Mouse (Mus musculus) fat pad, adult 2 months (tissue): Measurements from ENCODE around the gene Creb3l2.
A peak's percentile ranks its signal among the peaks of the same experiment; 100 is the strongest.

Experiments
- DNase-seq: peaks from one replicate; pipeline ENCODE4 v3.0.0-alpha.2; 2011; ENCODE audit warnings: low read depth, low spot score; ENCODE audit errors: extremely low read depth

The Creb3l2 gene

GRCm38 (mm10) chr6:37329376-37329775 lies 112.6 kb downstream of the Creb3l2 start:
- no peak for DNase-seq

- no peak for DNase-seq
Measured at GRCm38 (mm10) chr6:37328671-37329070, 113.3 kb downstream of the Creb3l2 start.

- no peak for DNase-seq
Measured at GRCm38 (mm10) chr6:37327519-37327918, 114.4 kb downstream of the Creb3l2 start.

GRCm38 (mm10) chr6:37326603-37326955 lies 115.4 kb downstream of the Creb3l2 start:
- no peak for DNase-seq

- DNase-seq, result no peak
Measured at GRCm38 (mm10) chr6:37325906-37326602, 115.9 kb downstream of the Creb3l2 start.

GRCm38 (mm10) chr6:37325076-37325475 lies 116.9 kb downstream of the Creb3l2 start:
- no peak for DNase-seq

- no peak for DNase-seq
Measured at GRCm38 (mm10) chr6:37322641-37323040, 119.3 kb downstream of the Creb3l2 start.

- no peak for DNase-seq
Measured at GRCm38 (mm10) chr6:37322088-37322487, 119.9 kb downstream of the Creb3l2 start.

- DNase-seq, result no peak
Measured at GRCm38 (mm10) chr6:37317904-37318303, 124.0 kb downstream of the Creb3l2 start.

GRCm38 (mm10) chr6:37315440-37315839 lies 126.5 kb downstream of the Creb3l2 start:
- peak; percentile 55 for DNase-seq

- DNase-seq, result no peak
Measured at GRCm38 (mm10) chr6:37310601-37311000, 131.3 kb downstream of the Creb3l2 start.

- DNase-seq, result no peak
Measured at GRCm38 (mm10) chr6:37306616-37307015, 135.3 kb downstream of the Creb3l2 start.

- no peak for DNase-seq
Measured at GRCm38 (mm10) chr6:37300492-37300891, 141.5 kb downstream of the Creb3l2 start.

- no peak for DNase-seq
Measured at GRCm38 (mm10) chr6:37299562-37300390, 142.2 kb downstream of the Creb3l2 start, which contains the start of gene Dgki. Gene Dgki, minus strand, starts transcription at chr6:37300184.

- DNase-seq, result peak; percentile 94
Measured at GRCm38 (mm10) chr6:37298982-37299381, 143.0 kb downstream of the Creb3l2 start.

- DNase-seq, result peak; percentile 39
Measured at GRCm38 (mm10) chr6:37297744-37298482, 144.0 kb downstream of the Creb3l2 start.

- DNase-seq, result no peak
Measured at GRCm38 (mm10) chr6:37292068-37292467, 149.9 kb downstream of the Creb3l2 start.

- no peak for DNase-seq
Measured at GRCm38 (mm10) chr6:37291171-37291570, 150.8 kb downstream of the Creb3l2 start.

- no peak for DNase-seq
Measured at GRCm38 (mm10) chr6:37290691-37291090, 151.3 kb downstream of the Creb3l2 start.

- DNase-seq, result no peak
Measured at GRCm38 (mm10) chr6:37286134-37286533, 155.8 kb downstream of the Creb3l2 start.

- no peak for DNase-seq
Measured at GRCm38 (mm10) chr6:37284879-37285278, 157.1 kb downstream of the Creb3l2 start.
